Mouse (Mus musculus) heart, embryonic 16.5 days (tissue): ENCODE results near the gene Slc11a2. TPM values are rescaled to one million over a fixed set of nuclear protein-coding genes. Genes with fewer than 3 reads are reported as not detected.

Experiments
- ATAC-seq: fragments of 200-750 bp; cut with Nextera tagmentation; replicated peaks from 2 replicates; pipeline ENCODE4 v1.8.0; 2017; ENCODE audit warnings: moderate number of reproducible peaks; ENCODE audit not compliant: insufficient read depth, low FRiP score; ENCODE audit errors: extremely low read depth
- H3K27ac ChIP-seq: fragments of 300-500 bp; sonication (generic); 2 replicates; pipeline ENCODE4 v1.5.1; 2014; ENCODE audit warnings: mild to moderate bottlenecking, low read length, control low read depth, moderate library complexity
- H3K27me3 ChIP-seq: fragments of 300-500 bp; sonication (generic); 2 replicates; pipeline ENCODE4 v1.6.1; 2014; ENCODE audit warnings: low read length, mixed read lengths; ENCODE audit not compliant: control insufficient read depth, insufficient read depth
- H3K36me3 ChIP-seq: fragments of 300-500 bp; sonication (generic); 2 replicates; pipeline ENCODE4 v1.6.1; 2014; ENCODE audit not compliant: control insufficient read depth, insufficient read depth
- H3K4me1 ChIP-seq: fragments of 300-500 bp; sonication (generic); 2 replicates; pipeline ENCODE4 v1.6.1; 2014; ENCODE audit warnings: low read length, mixed read lengths; ENCODE audit not compliant: control insufficient read depth, insufficient read depth
- H3K4me2 ChIP-seq: fragments of 300-500 bp; sonication (generic); 2 replicates; pipeline ENCODE4 v1.6.1; 2014; ENCODE audit warnings: low read depth, mild to moderate bottlenecking, control low read depth, low read length
- H3K4me3 ChIP-seq: fragments of 300-500 bp; sonication (generic); 2 replicates; pipeline ENCODE4 v1.5.1; 2014; ENCODE audit warnings: mild to moderate bottlenecking, control low read depth, low read length
- H3K9ac ChIP-seq: fragments of 300-500 bp; sonication (generic); 2 replicates; pipeline ENCODE4 v1.6.1; 2014; ENCODE audit warnings: low read length, control low read depth
- H3K9me3 ChIP-seq: fragments of 300-500 bp; sonication (generic); replicated peaks from 2 replicates; pipeline ENCODE4 v1.6.1; 2016; ENCODE audit warnings: low read length; ENCODE audit not compliant: control insufficient read depth
- WGBS: fragments of 180-500 bp; shearing (Covaris S2); extraction: QIAGEN DNeasy Blood & Tissue Kit; methylation state at CpG from one replicate; pipeline ENCODE4 v1.1.7; 2014; 5-methylcytosine and 5-hydroxymethylcytosine counted together
- polyA plus RNA-seq: library from polyadenylated mRNA; unstranded; fragments of >200 nt; fragmentation: Nextera tagmentation; extraction: Ambion mirVana; gene quantifications from 2 replicates; pipeline ENCODE4 v1.2.1, GENCODE M21; 2015

The Slc11a2 gene
- polyA plus RNA-seq, 1 experiment from 2014 or later: 18.6 TPM

DNA sequence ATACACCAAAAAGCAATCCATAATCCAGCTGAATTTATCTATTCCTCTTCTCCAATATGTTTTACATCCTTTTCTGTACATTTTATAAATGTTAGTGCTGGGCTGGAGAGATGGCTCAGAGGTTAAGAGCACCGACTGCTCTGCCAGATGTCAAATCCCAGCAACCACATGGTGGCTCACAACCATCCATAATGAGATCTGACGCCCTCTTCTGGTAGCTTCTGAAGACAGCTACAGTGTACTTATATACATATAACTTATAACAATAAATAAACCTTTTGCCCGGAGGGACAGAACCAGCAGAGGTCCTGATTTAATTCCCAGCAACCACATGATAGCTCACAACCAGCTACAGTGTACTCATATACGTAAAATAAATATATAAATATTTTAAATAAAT, 23.7 kb upstream of the Slc11a2 start:
- H3K4me1 ChIP-seq: no peaks in the 10 kb centered on the region
- no peak overlapping the region for H3K9ac ChIP-seq
- H3K27me3 ChIP-seq: no peaks in the 10 kb centered on the region
- H3K4me2 ChIP-seq: no peak overlapping the region
- no peaks in the 10 kb centered on the region for H3K9me3 ChIP-seq
- no peak overlapping the region for H3K4me3 ChIP-seq
- 77% methylated on average over 4 of the region's 4 CpGs for WGBS
- H3K36me3 ChIP-seq: no peaks in the 10 kb centered on the region
- ATAC-seq: no peak
- H3K27ac ChIP-seq: no peak overlapping the region

DNA sequence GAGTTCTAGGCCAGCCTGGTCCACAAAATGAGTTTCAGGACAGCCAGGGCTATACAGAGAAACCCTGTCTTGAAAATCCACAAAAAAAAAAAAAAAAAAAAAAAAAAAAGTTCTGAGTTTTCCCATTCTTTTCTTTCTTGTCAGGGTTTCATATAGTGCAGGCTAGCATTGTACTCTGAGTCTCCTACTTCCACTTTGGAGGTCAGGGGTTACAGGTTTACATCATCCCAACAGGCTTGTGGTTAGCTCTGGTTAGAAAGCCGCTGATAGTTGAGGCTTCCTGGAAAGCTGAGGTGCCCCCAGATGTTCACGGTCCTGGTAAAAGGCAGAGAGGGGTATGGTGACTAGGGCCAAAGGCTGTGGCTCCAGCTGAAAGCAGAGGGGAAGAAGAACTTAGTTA, 22.0 kb upstream of the Slc11a2 start:
- no peak overlapping the region for H3K4me3 ChIP-seq
- H3K27ac ChIP-seq: no peak overlapping the region
- no peak overlapping the region for H3K4me2 ChIP-seq
- ATAC-seq: no peak
- H3K9ac ChIP-seq: no peak overlapping the region
- no peaks in the 10 kb centered on the region for H3K36me3 ChIP-seq
- WGBS: 59% methylated on average over 2 of the region's 2 CpGs
- no peaks in the 10 kb centered on the region for H3K27me3 ChIP-seq
- H3K4me1 ChIP-seq: no peaks in the 10 kb centered on the region
- no peaks in the 10 kb centered on the region for H3K9me3 ChIP-seq

DNA sequence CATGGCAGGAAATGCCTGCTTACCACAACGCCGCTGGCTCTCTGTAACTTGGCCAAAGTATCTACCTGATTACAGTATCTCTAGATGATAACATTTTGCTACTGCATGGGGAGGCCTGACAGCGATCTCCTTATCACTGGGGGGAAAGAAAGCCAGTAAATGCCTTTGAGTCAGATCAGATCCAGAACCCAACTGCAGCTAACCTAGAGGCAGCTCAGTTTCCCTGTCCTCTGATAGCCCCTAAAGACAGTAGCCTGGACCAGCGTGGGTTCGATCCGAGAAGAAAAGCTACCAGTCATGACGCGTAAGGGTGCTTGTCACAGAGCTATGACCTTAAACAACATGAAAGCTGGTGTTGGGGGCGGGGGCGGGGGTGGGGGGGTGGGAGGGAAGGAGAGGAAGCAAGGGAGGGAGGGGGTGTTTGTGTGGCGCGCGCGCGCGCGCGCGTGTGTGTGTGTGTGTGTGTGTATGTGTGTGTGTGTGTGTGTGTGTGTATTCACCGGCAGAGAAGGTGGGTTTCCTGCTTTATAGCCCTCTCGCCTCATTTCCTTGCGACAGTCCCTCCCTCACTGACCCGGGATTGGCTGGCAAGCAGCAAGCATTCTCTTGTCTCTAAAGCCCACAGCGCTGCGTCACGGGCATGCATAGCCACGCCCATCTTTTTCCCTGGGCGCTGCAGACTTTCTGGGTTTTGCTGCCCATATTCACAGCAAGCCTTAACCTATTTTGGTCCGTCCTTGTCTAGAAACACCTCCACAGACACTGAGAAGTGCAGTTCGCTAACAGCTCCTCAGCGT, 18.5 kb upstream of the Slc11a2 start:
- H3K4me3 ChIP-seq: peak overlapping the region; percentile 52
- H3K4me1 ChIP-seq: no peaks in the 10 kb centered on the region
- peak; percentile 99 for ATAC-seq
- WGBS: under 1% methylated on average over 21 of the region's 31 CpGs
- H3K36me3 ChIP-seq: no peaks in the 10 kb centered on the region
- no peaks in the 10 kb centered on the region for H3K27me3 ChIP-seq
- peak overlapping the region; percentile 76 for H3K4me2 ChIP-seq
- H3K9me3 ChIP-seq: no peaks in the 10 kb centered on the region
- H3K9ac ChIP-seq: peak overlapping the region; percentile 68
- H3K27ac ChIP-seq: peak overlapping the region; percentile 85

DNA sequence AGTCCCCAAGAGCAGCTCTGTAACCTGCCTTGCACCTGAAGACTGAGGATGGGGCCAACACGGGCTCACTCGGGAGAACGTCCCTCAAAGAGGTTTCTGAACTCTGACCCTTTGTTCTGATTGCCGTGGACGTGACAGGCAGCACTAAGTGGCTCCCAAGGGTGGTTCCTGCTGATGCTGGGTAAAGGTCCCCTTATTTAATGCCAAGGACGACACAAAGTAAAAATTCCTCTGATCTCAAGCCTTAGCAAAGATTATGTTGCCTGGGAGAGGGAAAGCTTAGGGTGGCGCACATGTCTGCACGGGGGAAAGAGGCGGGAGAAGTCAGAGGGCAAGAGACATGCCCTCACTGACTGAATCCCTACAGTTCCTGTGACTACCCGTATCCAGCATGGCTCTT, 11.6 kb upstream of the Slc11a2 start:
- Histone ChIP-seq H3K9ac (no peak overlapping the region), H3K36me3 (no peaks in the 10 kb centered on the region), H3K4me1 (peaks cover 4% of the 10 kb centered on the region), H3K27me3 (no peaks in the 10 kb centered on the region), H3K27ac (peak overlapping the region; percentile 15; the same call in 1 of the 2 replicates), H3K4me3 (no peak overlapping the region), H3K9me3 (no peaks in the 10 kb centered on the region), H3K4me2 (no peak overlapping the region)
- 51% methylated on average over 10 of the region's 10 CpGs for WGBS
- ATAC-seq: no peak

DNA sequence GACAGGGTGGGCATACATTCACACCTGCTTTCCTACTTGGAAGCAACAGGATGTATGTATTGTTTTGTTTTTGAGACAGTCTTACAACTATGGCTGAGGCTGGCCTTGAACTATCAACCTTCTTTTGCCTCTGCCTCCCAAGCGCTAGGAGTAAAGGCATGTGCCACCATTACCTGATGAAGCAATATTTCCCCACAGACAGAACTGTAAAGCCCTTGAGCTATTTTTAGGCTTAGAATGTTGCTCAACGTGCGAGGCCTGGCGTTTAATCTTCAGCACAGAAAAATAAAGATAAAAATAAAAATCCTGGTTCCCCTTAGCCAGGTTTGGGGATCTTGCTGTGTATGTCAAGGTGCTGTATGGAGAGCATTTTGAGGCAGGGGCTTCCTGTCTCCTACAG, 11.2 kb upstream of the Slc11a2 start:
- Histone ChIP-seq H3K9ac (no peak overlapping the region), H3K4me3 (no peak overlapping the region), H3K4me1 (peaks cover 4% of the 10 kb centered on the region), H3K36me3 (no peaks in the 10 kb centered on the region), H3K4me2 (no peak overlapping the region; the same call in 1 of the 2 replicates), H3K9me3 (no peaks in the 10 kb centered on the region), H3K27me3 (no peaks in the 10 kb centered on the region), H3K27ac (peak overlapping the region; percentile 15; the same call in 1 of the 2 replicates)
- no peak for ATAC-seq
- 33% methylated on average over 4 of the region's 4 CpGs for WGBS

DNA sequence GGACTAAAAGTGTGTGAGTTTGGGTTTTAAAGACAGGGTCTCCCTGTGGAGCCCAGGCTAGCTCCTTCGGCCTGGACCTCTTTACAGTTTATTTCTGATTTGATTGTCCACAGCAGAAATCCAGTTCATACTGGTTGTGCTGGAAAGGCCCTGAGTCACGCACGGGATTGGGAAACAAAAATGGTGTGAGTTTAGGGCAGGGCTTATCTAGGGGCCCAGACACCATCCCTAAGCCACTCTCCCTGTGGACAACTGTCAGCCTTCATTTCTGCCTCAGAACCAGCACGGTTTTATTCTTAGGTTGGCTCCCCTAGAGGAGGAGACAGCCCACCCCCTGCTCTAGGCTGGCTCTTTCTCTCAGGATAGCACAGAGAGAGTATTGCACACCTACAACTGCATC, 8.4 kb upstream of the Slc11a2 start:
- Histone ChIP-seq H3K9me3 (no peaks in the 10 kb centered on the region), H3K36me3 (no peaks in the 10 kb centered on the region), H3K4me3 (no peak overlapping the region), H3K4me2 (no peak overlapping the region), H3K9ac (no peak overlapping the region), H3K4me1 (peaks cover 4% of the 10 kb centered on the region), H3K27me3 (no peaks in the 10 kb centered on the region), H3K27ac (no peak overlapping the region)
- no peak for ATAC-seq
- 59% methylated on average over 4 of the region's 4 CpGs for WGBS

DNA sequence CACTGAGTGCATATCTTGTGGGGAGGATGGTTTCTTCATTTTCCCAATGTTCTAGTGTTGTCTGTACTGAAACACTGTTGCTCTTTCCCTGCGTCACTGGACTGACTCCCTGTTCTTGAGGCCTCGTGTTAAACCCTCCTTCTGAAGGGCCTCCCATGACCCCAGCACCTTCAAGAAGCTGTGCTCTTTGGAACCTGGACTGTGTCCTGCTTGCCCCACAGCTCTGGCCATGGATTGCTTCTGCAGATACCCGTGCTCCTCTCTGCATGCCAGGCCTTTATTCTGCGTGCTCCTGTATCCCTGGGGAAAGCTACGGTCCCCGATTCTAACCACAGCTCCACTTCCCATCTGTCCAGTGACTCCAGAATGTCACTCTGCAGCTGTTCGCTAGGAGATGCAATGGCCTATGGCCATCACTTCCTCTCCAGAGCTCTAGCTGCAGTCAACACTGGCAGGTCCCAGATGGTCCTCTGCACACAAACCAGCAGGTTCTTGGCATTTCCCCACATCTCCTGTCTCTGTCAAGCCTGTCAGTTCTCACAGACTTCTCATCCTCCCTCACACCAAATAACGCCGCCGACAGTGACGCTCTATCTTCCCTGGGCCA, 5.2 kb upstream of the Slc11a2 start:
- no peaks in the 10 kb centered on the region for H3K9me3 ChIP-seq
- 0 out of 2 replicates have a peak, but pooled peaks cover 2% of the 10 kb centered on the region for H3K4me1 ChIP-seq
- no peak for ATAC-seq
- 60% methylated on average over 11 of the region's 11 CpGs for WGBS
- H3K9ac ChIP-seq: no peak overlapping the region
- H3K27me3 ChIP-seq: peaks cover 6% of the 10 kb centered on the region
- H3K27ac ChIP-seq: no peak overlapping the region
- no peaks in the 10 kb centered on the region for H3K36me3 ChIP-seq
- H3K4me3 ChIP-seq: no peak overlapping the region
- H3K4me2 ChIP-seq: no peak overlapping the region

DNA sequence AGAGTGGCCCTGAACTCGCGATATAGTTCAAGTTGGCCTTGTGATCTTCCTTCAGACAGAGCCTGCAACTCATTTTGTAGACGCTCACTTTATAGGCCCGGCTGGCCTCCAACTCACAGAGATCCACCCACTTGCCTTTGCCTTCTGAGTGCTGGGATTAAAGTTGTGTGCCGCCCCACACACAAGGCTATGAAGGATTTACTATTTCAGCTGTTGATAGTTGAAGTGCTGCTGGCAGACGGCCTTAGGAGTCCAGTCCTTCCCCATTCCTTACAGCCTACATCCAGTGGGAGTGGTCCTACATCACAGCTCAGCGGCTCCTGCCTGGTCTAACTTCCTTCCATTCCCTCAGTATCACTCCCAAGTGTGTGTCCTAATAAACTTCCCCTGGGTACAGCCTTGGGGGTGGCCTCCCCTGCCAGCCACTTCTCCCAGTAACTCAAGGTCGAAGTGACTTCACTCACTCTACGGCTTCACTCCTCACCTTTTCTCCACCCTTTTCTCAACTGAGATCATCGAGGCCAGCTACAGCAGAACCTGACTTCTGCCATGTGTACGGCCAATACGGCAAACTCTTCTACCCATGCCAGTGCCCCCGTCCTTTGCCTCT, 3.5 kb upstream of the Slc11a2 start:
- no peak overlapping the region for H3K27ac ChIP-seq
- ATAC-seq: peak; percentile 19; the same call in 1 of the 2 replicates
- H3K9me3 ChIP-seq: no peaks in the 10 kb centered on the region
- no peaks in the 10 kb centered on the region for H3K36me3 ChIP-seq
- H3K9ac ChIP-seq: no peak overlapping the region
- H3K4me3 ChIP-seq: no peak overlapping the region
- H3K27me3 ChIP-seq: peaks cover 8% of the 10 kb centered on the region
- WGBS: 62% methylated on average over 13 of the region's 13 CpGs
- no peak overlapping the region for H3K4me2 ChIP-seq
- peaks cover 10% of the 10 kb centered on the region for H3K4me1 ChIP-seq

DNA sequence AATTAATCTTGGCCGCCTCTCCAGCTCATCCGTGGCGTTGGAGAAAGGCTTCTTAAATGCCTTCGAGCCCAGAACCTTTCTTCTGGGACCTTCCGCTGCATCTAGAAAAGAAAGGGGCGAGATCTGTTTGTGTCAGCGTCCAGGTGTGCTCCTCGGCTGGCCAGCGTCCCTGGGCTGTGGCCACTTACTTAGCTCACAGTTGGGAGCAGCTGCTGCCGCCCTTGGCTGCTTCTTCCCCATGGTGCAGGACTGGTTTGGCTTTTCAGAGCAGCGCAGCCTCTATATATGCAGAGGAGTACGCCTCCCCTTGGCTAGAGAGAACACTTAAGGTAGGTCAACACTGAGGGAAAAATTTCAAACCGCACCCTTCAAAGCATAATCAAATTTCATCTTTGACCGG, 956 bp downstream of the Slc11a2 start:
- H3K27ac ChIP-seq: no peak overlapping the region
- no peak for ATAC-seq
- H3K4me3 ChIP-seq: peak overlapping the region; percentile 89
- peak overlapping the region; percentile 66 for H3K9ac ChIP-seq
- H3K27me3 ChIP-seq: peaks cover 8% of the 10 kb centered on the region
- H3K4me1 ChIP-seq: peaks cover 38% of the 10 kb centered on the region
- H3K9me3 ChIP-seq: no peaks in the 10 kb centered on the region
- H3K36me3 ChIP-seq: no peaks in the 10 kb centered on the region
- peak overlapping the region; percentile 100 for H3K4me2 ChIP-seq
- 5% methylated on average over 14 of the region's 14 CpGs for WGBS
